Mouse (Mus musculus) MEL (cell line): ENCODE measurements around the gene Lix1l.

Source experiments
- CTCF ChIP-seq, 3 experiments: IDR thresholded peaks in 2 of 3; conservative IDR thresholded peaks in 1 of 3; 2 replicates each; pipeline ENCODE4 v1.5.1; 2011 to 2012; ENCODE audit warnings: low read length in 3 of 3, low read depth in 2 of 3, mild to moderate bottlenecking in 2 of 3, improper control_type of control experiment in 1 of 3, inconsistent platforms in 1 of 3, mixed read lengths in 1 of 3, moderate library complexity in 1 of 3; ENCODE audit not compliant: control insufficient read depth in 1 of 3, insufficient read depth in 1 of 3, poor library complexity in 1 of 3, severe bottlenecking in 1 of 3
- ETS1 ChIP-seq: IDR thresholded peaks from 2 replicates; pipeline ENCODE4 v1.6.1; 2012; ENCODE audit warnings: low read depth, mild to moderate bottlenecking, inconsistent platforms, low read length, improper control_type of control experiment, moderate library complexity
- KAT2A ChIP-seq: conservative IDR thresholded peaks from 2 replicates; pipeline ENCODE4 v1.6.1; 2012; ENCODE audit warnings: low read depth, low read length, improper control_type of control experiment, inconsistent platforms
- MXI1 ChIP-seq: IDR thresholded peaks from 2 replicates; pipeline ENCODE4 v1.6.1; 2011; ENCODE audit warnings: mild to moderate bottlenecking, low read depth, low read length, improper control_type of control experiment
- POLR2A ChIP-seq, 2 experiments: IDR thresholded peaks; 2 replicates each; pipeline ENCODE4 v1.6.1; 2011 to 2012; ENCODE audit warnings: low read length in 2 of 2, mild to moderate bottlenecking in 2 of 2, control low read depth in 1 of 2, improper control_type of control experiment in 1 of 2, low read depth in 1 of 2, moderate library complexity in 1 of 2; ENCODE audit not compliant: control insufficient read depth in 1 of 2, insufficient read depth in 1 of 2, poor library complexity in 1 of 2

DNA sequence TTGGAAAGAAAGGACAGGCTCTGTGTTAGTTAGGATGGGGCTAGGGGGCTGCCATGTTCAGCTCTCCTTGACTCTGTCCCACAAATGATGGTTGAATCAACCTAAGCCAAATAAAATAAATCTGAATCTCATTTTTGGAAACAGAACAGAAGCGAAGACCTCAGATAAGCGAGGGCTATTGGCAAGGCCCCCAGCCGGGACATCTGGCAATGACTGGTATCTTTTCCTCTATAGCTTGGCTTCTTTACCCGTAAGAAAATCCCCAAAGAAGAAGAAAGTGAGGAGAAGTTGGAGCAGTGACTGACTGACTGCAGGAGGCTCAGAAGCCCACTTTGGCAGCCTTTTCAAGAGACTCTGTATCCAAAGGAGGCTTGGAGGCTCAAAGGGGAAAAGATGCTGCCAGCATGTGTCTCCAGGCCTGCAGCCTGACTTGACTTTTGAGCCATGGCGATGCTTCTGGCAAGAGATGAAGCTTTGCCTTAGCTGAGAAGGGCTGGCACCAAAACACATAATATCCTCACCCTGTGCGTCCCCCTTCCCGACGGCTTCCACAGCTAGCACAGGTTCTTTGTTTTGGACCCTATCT, 61.9 kb downstream of the Lix1l start:
- TF ChIP-seq ETS1 = no peak
- no peak for TF ChIP-seq KAT2A
- no peak for TF ChIP-seq MXI1
- no peak for TF ChIP-seq CTCF (IDR thresholded peaks at IDR 0.05 in 2 of 3, conservative IDR thresholded peaks at IDR 0.05 in 1 of 3; ENCODE audit: control insufficient read depth in 1 of 3, insufficient read depth in 1 of 3, low read depth in 2 of 3, low read length in 3 of 3, poor library complexity in 1 of 3, severe bottlenecking in 1 of 3)
- no peak for TF ChIP-seq POLR2A (IDR thresholded peaks at IDR 0.05; ENCODE audit: control insufficient read depth in 1 of 2, insufficient read depth in 1 of 2, low read depth in 1 of 2, low read length in 2 of 2, poor library complexity in 1 of 2)
